Mouse (Mus musculus): ENCODE measurements at regions not wholly inside any gene's neighbourhood (a gene's known extent, or its start where the extent isn't known, plus 50 kb on each side); places are given as distances from the start of the nearest gene placed in this dataset.
A peak's percentile ranks its signal among the peaks of the same experiment; 100 is the strongest.

DNA sequence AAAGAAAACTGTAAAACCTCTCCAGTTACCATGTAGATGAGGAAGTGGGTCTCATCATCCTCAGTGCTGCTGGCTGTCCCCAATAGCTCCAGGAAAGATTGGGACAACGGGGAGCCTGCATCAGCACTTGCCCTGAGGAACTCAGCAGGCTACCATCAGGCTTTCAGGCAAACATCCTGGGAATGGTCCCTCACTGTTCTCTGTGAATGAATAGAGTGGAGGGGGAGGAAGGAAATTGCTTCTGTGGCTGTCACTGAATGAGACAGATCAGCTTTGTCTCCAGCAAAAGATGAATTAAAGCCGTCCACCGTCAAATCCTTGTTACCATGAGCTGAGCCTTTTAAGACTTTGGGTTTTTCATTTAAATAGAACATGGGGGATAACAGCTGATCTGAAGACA is 224.9 kb upstream of the Ercc4 start:
- peak; percentile 28 for DNase-seq (ENCODE audit: low spot score)
- H3K9ac ChIP-seq, result no peak overlapping the region
- H3K9me3 ChIP-seq (ENCODE audit: control insufficient read depth, low read length), result no peaks in the 10 kb centered on the region
- under 1% methylated on average over 3 of the region's 3 CpGs for WGBS
- no peaks in the 10 kb centered on the region for H3K36me3 ChIP-seq (replicated peaks; ENCODE audit: control insufficient read depth, insufficient read depth)
- no peak overlapping the region for H3K4me3 ChIP-seq (replicated peaks; ENCODE audit: low read length)
- ATAC-seq (ENCODE audit: low FRiP score), result peak; percentile 52; the same call in 1 of the 2 replicates
- H3K4me2 ChIP-seq (replicated peaks), result no peak overlapping the region
- H3K27me3 ChIP-seq (ENCODE audit: control insufficient read depth, insufficient read depth, low read length), result no peaks in the 10 kb centered on the region
- peaks cover 11% of the 10 kb centered on the region for H3K4me1 ChIP-seq (replicated peaks; ENCODE audit: control insufficient read depth, insufficient read depth, low read length)
- no peak overlapping the region for H3K27ac ChIP-seq

- ATAC-seq (ENCODE audit: low FRiP score), result peak; percentile 77; the same call in 1 of the 2 replicates
Measured at GRCm38 (mm10) chr16:12886127-12886526, 223.4 kb upstream of the Ercc4 start.

DNA sequence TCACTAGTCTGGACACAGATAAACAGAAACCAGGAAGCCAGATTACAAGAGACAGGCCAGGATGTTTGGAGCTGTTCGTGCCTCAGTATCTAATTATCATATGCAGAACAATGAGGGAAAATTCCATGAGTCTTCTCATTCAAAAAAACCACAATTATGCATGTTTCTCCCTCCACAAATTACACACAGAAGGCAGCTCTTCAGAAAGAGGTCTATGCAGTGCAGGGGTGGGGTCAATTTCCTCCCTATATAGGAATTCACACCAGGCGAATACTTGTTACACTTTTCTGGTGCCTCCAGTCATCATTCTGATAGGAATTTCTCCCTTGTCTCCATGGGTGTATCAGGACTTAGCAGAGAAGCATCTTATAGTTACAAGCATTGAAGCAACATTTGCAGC is 222.1 kb upstream of the Ercc4 start:
- DNase-seq (ENCODE audit: low spot score) (no peak), ATAC-seq (ENCODE audit: low FRiP score) (no peak)
- Histone ChIP-seq H3K4me1 (replicated peaks; ENCODE audit: control insufficient read depth, insufficient read depth, low read length) (peaks cover 11% of the 10 kb centered on the region), H3K27me3 (ENCODE audit: control insufficient read depth, insufficient read depth, low read length) (no peaks in the 10 kb centered on the region), H3K4me2 (replicated peaks) (no peak overlapping the region), H3K36me3 (replicated peaks; ENCODE audit: control insufficient read depth, insufficient read depth) (no peaks in the 10 kb centered on the region), H3K9me3 (ENCODE audit: control insufficient read depth, low read length) (0 out of 2 replicates have a peak, but pooled peaks cover 5% of the 10 kb centered on the region), H3K9ac (no peak overlapping the region), H3K4me3 (replicated peaks; ENCODE audit: low read length) (no peak overlapping the region), H3K27ac (no peak overlapping the region)
- WGBS, result 45% methylated on average over 2 of the region's 2 CpGs

More at GRCm38 (mm10) chr16:12886127-12886526, 223.4 kb upstream of the Ercc4 start:
- Histone ChIP-seq H3K4me2 (replicated peaks) (no peak overlapping the region), H3K9me3 (ENCODE audit: control insufficient read depth, low read length) (0 out of 2 replicates have a peak, but pooled peaks cover 2% of the 10 kb centered on the region), H3K4me3 (replicated peaks; ENCODE audit: low read length) (no peak overlapping the region), H3K36me3 (replicated peaks; ENCODE audit: control insufficient read depth, insufficient read depth) (no peaks in the 10 kb centered on the region), H3K9ac (no peak overlapping the region), H3K27me3 (ENCODE audit: control insufficient read depth, insufficient read depth, low read length) (no peaks in the 10 kb centered on the region), H3K27ac (0 out of 2 replicates have a peak overlapping the region, but pooled peaks have one; percentile 17), H3K4me1 (replicated peaks; ENCODE audit: control insufficient read depth, insufficient read depth, low read length) (peaks cover 11% of the 10 kb centered on the region)
- 59% methylated on average over 1 of the region's 1 CpGs for WGBS
- DNase-seq (ENCODE audit: low spot score), result peak; percentile 69

- Histone ChIP-seq H3K27ac (no peak overlapping the region), H3K4me1 (replicated peaks; ENCODE audit: control insufficient read depth, insufficient read depth, low read length) (peaks cover 5% of the 10 kb centered on the region), H3K9ac (no peak overlapping the region), H3K4me2 (replicated peaks) (no peak overlapping the region), H3K9me3 (ENCODE audit: control insufficient read depth, low read length) (0 out of 2 replicates have a peak, but pooled peaks cover 5% of the 10 kb centered on the region), H3K27me3 (ENCODE audit: control insufficient read depth, insufficient read depth, low read length) (no peaks in the 10 kb centered on the region), H3K4me3 (replicated peaks; ENCODE audit: low read length) (no peak overlapping the region), H3K36me3 (replicated peaks; ENCODE audit: control insufficient read depth, insufficient read depth) (no peaks in the 10 kb centered on the region)
- ATAC-seq (ENCODE audit: low FRiP score), result no peak
- no peak for DNase-seq (ENCODE audit: low spot score)
- WGBS, result 68% methylated on average over 1 of the region's 1 CpGs
Measured at GRCm38 (mm10) chr16:12890094-12890493, 219.4 kb upstream of the Ercc4 start.

DNA sequence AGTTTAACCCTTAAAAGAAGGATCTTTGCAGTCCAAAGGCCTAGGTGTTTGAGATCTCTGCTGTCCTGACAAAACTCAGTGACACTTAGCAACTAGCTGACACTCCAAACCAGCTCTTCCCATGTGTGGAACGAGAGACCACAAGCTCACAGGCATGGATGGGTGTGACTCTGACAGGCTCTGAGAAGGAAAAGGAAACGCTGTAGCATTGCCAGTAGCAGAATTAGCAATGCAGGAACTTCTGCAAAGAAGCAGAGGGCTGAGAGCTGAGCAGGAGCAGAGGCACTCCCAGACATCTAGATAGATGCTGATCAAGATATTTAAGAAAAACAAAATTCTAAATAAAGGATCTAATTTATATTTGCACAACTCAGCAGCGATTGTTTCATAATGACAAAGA is 218.9 kb upstream of the Ercc4 start:
- peaks cover 5% of the 10 kb centered on the region for H3K4me1 ChIP-seq (replicated peaks; ENCODE audit: control insufficient read depth, insufficient read depth, low read length)

GRCm38 (mm10) chr16:12892658-12893305 is 216.7 kb upstream of the Ercc4 start:
- H3K27me3 ChIP-seq (ENCODE audit: control insufficient read depth, insufficient read depth, low read length), result no peaks in the 10 kb centered on the region
- DNase-seq (ENCODE audit: low spot score) (no peak), ATAC-seq (ENCODE audit: low FRiP score) (no peak)
- no peaks in the 10 kb centered on the region for H3K4me1 ChIP-seq (replicated peaks; ENCODE audit: control insufficient read depth, insufficient read depth, low read length)
- no peak overlapping the region for H3K4me3 ChIP-seq (replicated peaks; ENCODE audit: low read length)
- no peak overlapping the region for H3K27ac ChIP-seq
- H3K4me2 ChIP-seq (replicated peaks), result no peak overlapping the region
- no peaks in the 10 kb centered on the region for H3K36me3 ChIP-seq (replicated peaks; ENCODE audit: control insufficient read depth, insufficient read depth)
- 75% methylated on average over 7 of the region's 7 CpGs for WGBS
- H3K9me3 ChIP-seq (ENCODE audit: control insufficient read depth, low read length), result 0 out of 2 replicates have a peak, but pooled peaks cover 5% of the 10 kb centered on the region
- no peak overlapping the region for H3K9ac ChIP-seq

More for the DNA sequence above, 218.9 kb upstream of the Ercc4 start:
- Histone ChIP-seq H3K4me3 (replicated peaks; ENCODE audit: low read length) (no peak overlapping the region), H3K4me2 (replicated peaks) (no peak overlapping the region), H3K27me3 (ENCODE audit: control insufficient read depth, insufficient read depth, low read length) (no peaks in the 10 kb centered on the region), H3K9me3 (ENCODE audit: control insufficient read depth, low read length) (0 out of 2 replicates have a peak, but pooled peaks cover 5% of the 10 kb centered on the region), H3K27ac (no peak overlapping the region), H3K36me3 (replicated peaks; ENCODE audit: control insufficient read depth, insufficient read depth) (no peaks in the 10 kb centered on the region), H3K9ac (no peak overlapping the region)
- ATAC-seq (ENCODE audit: low FRiP score), result no peak
- 82% methylated on average over 3 of the region's 3 CpGs for WGBS
- no peak for DNase-seq (ENCODE audit: low spot score)

GRCm38 (mm10) chr16:12897267-12897666 is 212.2 kb upstream of the Ercc4 start:
- no peak overlapping the region for H3K27ac ChIP-seq
- 59% methylated on average over 1 of the region's 1 CpGs for WGBS
- no peaks in the 10 kb centered on the region for H3K36me3 ChIP-seq (replicated peaks; ENCODE audit: control insufficient read depth, insufficient read depth)
- no peaks in the 10 kb centered on the region for H3K27me3 ChIP-seq (ENCODE audit: control insufficient read depth, insufficient read depth, low read length)
- no peak overlapping the region for H3K4me3 ChIP-seq (replicated peaks; ENCODE audit: low read length)
- H3K9me3 ChIP-seq (ENCODE audit: control insufficient read depth, low read length), result peaks cover 9% of the 10 kb centered on the region
- H3K9ac ChIP-seq, result no peak overlapping the region
- ATAC-seq (ENCODE audit: low FRiP score) (no peak), DNase-seq (ENCODE audit: low spot score) (no peak)
- no peak overlapping the region for H3K4me2 ChIP-seq (replicated peaks)
- H3K4me1 ChIP-seq (replicated peaks; ENCODE audit: control insufficient read depth, insufficient read depth, low read length), result no peaks in the 10 kb centered on the region; the same call in 1 of the 2 replicates

GRCm38 (mm10) chr16:12900670-12901069 is 208.8 kb upstream of the Ercc4 start:
- ATAC-seq (ENCODE audit: low FRiP score) (no peak), DNase-seq (ENCODE audit: low spot score) (no peak)
- Histone ChIP-seq H3K9ac (no peak overlapping the region), H3K36me3 (replicated peaks; ENCODE audit: control insufficient read depth, insufficient read depth) (no peaks in the 10 kb centered on the region), H3K4me1 (replicated peaks; ENCODE audit: control insufficient read depth, insufficient read depth, low read length) (no peaks in the 10 kb centered on the region; the same call in 1 of the 2 replicates), H3K27me3 (ENCODE audit: control insufficient read depth, insufficient read depth, low read length) (no peaks in the 10 kb centered on the region), H3K4me2 (replicated peaks) (no peak overlapping the region), H3K27ac (0 out of 2 replicates have a peak overlapping the region, but pooled peaks have one; percentile 2), H3K4me3 (replicated peaks; ENCODE audit: low read length) (no peak overlapping the region), H3K9me3 (ENCODE audit: control insufficient read depth, low read length) (peaks cover 9% of the 10 kb centered on the region)
- WGBS, result 72% methylated on average over 8 of the region's 8 CpGs

DNA sequence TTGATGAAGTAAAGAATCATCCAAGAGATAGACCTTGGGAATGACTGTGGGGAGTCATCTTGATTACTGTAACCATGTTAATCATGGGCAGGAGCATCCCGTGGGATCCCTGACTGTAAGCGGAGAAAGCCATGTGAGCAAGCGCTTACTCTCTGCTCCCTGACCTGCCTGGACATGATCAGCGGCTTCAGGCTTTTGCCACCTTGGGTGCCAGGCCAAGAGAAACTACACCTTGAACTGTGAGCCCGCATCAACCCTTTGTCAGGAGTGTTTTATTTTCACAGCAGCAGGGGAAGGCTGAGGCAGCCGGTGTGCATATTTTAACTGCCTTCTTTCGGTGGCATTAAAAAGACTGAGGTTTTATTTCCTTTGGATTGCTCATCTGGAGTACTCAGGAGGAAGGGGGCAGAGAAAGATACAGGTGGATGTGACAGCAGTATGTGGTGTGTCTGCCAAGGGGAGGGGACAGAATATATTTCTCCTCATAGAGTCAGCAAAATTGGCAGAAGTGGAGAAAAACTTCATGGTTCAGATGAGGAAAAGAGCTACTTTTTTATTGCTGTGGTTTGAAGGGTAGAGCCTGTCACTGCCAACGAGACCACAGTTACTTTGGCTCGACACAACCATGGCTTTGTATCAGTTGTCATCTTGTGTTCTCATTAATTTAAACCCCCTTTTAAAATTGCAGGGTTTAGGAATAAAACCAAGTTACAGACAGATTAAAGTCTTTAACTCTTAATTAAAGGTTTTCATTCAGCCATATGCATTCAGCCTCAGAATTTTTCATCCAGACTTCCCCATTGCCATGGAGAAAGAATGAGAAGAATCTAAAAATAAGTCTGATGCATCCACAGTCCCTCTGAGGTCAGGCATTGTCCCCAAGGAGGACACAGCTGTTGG is 208.1 kb upstream of the Ercc4 start:
- Histone ChIP-seq H3K9ac (no peak overlapping the region), H3K4me3 (replicated peaks; ENCODE audit: low read length) (no peak overlapping the region), H3K4me2 (replicated peaks) (no peak overlapping the region), H3K4me1 (replicated peaks; ENCODE audit: control insufficient read depth, insufficient read depth, low read length) (no peaks in the 10 kb centered on the region; the same call in 1 of the 2 replicates), H3K9me3 (ENCODE audit: control insufficient read depth, low read length) (peaks cover 9% of the 10 kb centered on the region), H3K27ac (0 out of 2 replicates have a peak overlapping the region, but pooled peaks have one; percentile 2), H3K36me3 (replicated peaks; ENCODE audit: control insufficient read depth, insufficient read depth) (no peaks in the 10 kb centered on the region), H3K27me3 (ENCODE audit: control insufficient read depth, insufficient read depth, low read length) (no peaks in the 10 kb centered on the region)
- peak; percentile 65; the same call in 1 of the 2 replicates for ATAC-seq (ENCODE audit: low FRiP score)
- WGBS, result 39% methylated on average over 9 of the region's 9 CpGs
- DNase-seq (ENCODE audit: low spot score), result peak; percentile 35
